Comparison of ENCODE assay signal across 19 mouse cellular contexts in the genomic region with DNA sequence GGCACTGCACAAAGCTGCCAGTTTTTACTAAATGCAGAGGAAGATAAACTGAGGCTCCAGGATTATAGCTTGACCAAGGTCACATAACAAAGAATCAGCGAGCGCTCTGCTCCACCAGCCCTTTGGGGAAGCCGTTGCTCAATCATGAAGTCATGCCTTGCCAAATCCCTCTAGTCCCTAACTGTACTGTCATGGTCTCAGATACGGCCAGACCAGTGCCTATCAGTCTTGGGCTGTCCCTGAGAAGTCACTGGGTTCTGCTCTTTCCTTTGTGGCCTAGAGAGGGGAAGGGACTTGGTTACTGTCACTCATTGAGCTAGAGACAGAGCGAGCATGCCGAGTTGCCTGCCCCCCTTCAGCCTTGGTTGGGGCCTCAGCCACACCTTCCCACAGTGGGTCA. TPM values are rescaled to one million over a fixed set of nuclear protein-coding genes. Genes with fewer than 3 reads are reported as not detected.
DNase-seq lines count a peak whose midpoint lies in the region; ATAC-seq and TF ChIP-seq lines count a peak whose summit lies in the region.
"Had no signal": no experiment of that assay in that cellular context is flagged by ENCODE, and none has a peak within 500 bp of the region (broad histone marks: within the 10 kb centered on the region; RNA-seq: fewer than 3 reads in every experiment).

No protein-coding gene starts in this region.

- no peaks in the 10 kb centered on the region for H3K36me3 ChIP-seq in lung, postnatal 0 days (ENCODE audit: insufficient read depth, low read length)
- H3K36me3 ChIP-seq: hindbrain, embryonic 10.5 days; limb, embryonic 12.5 days; neural tube, embryonic 13.5 days had no signal

- no peak for TF ChIP-seq EP300 in lung, postnatal 0 days (IDR thresholded peaks at IDR 0.05)

- no peak overlapping the region for H3K27ac ChIP-seq in gastrocnemius, adult 2 months
- no peak overlapping the region for H3K27ac ChIP-seq in lung, postnatal 0 days (ENCODE audit: low read length)
- H3K27ac ChIP-seq: hindbrain, embryonic 10.5 days; limb, embryonic 12.5 days; neural tube, embryonic 13.5 days had no signal

- DNase-seq in gastrocnemius, adult 2 months = peak; percentile 36
- no peak for DNase-seq in gastrocnemius, adult 8-10 months (ENCODE audit: low spot score in 2 of 2)
- DNase-seq in lung, postnatal 0 days (ENCODE audit: low spot score) = peak; percentile 36
- no peak for DNase-seq in lung, postnatal 10 days
- no peak for DNase-seq in spleen, adult 12 weeks (ENCODE audit: low spot score)
- no peak for DNase-seq in cerebellum, adult 8-10 months
- DNase-seq: cerebellum, adult 9-10 months; embryo, embryonic 11 days; gastrocnemius, postnatal 36 days had no signal

- no peaks in the 10 kb centered on the region for H3K27me3 ChIP-seq in lung, postnatal 0 days (replicated peaks; ENCODE audit: insufficient read depth, low read length)

- H3K9ac ChIP-seq in lung, postnatal 0 days (replicated peaks; ENCODE audit: low read depth) = no peak overlapping the region
- H3K9ac ChIP-seq: limb, embryonic 12.5 days; neural tube, embryonic 13.5 days had no signal

- intact Hi-C loops in gastrocnemius, adult 2 months (cut with DNase I) = no loop called here

- ATAC-seq in lung, postnatal 0 days = peak; percentile 39
- ATAC-seq in granulocyte monocyte progenitor cell, adult 5-6 weeks (replicated peaks; ENCODE audit: poor library complexity, severe bottlenecking) = peak; percentile 89
- ATAC-seq in neutrophil, adult 5-6 weeks (ENCODE audit: extremely low read depth, insufficient number of reproducible peaks, low FRiP score, poor library complexity, severe bottlenecking) = peak; percentile 28; the same call in 1 of the 2 replicates
- ATAC-seq: forebrain, embryonic 14.5 days; inflammation-experienced regulatory T-cells, adult 6 months had no signal

- H3K9me3 ChIP-seq in lung, postnatal 0 days (ENCODE audit: low read length) = no peaks in the 10 kb centered on the region
- H3K9me3 ChIP-seq: hindbrain, embryonic 10.5 days; limb, embryonic 12.5 days; neural tube, embryonic 13.5 days had no signal

- H3K4me1 ChIP-seq in lung, postnatal 0 days (ENCODE audit: insufficient read depth, low read depth, low read length) = no peaks in the 10 kb centered on the region

- TF ChIP-seq CTCF in gastrocnemius, adult 2 months (IDR thresholded peaks at IDR 0.05) = no peak
- no peak for TF ChIP-seq CTCF in lung, postnatal 0 days (IDR thresholded peaks at IDR 0.05)

- no peak overlapping the region for H3K4me2 ChIP-seq in lung, postnatal 0 days (replicated peaks; ENCODE audit: low read depth, low read length)
- H3K4me2 ChIP-seq: limb, embryonic 12.5 days; neural tube, embryonic 13.5 days had no signal

- WGBS in lung, postnatal 0 days = 61% methylated on average over 6 of the region's 6 CpGs

- no peak overlapping the region for H3K4me3 ChIP-seq in gastrocnemius, adult 2 months
- no peak overlapping the region for H3K4me3 ChIP-seq in lung, postnatal 0 days (ENCODE audit: low read depth, low read length)
- H3K4me3 ChIP-seq: hindbrain, embryonic 10.5 days; limb, embryonic 12.5 days; neural tube, embryonic 13.5 days had no signal

RNA-seq across cellular contexts. Expression of a gene that starts 47.6 kb away (rescaled TPM):
- 10 to 100 TPM; 85.3 to 93.9 TPM for total RNA-seq in gastrocnemius, adult 2 months (2021)
- 100 to 1,000 TPM; 102 to 107 (median 103) TPM for total RNA-seq in gastrocnemius, adult 8-10 months (2022)
- polyA plus RNA-seq in lung, postnatal 0 days (2015; fragmentation: Nextera tagmentation; extraction: Ambion mirVana) = 17.8 and 21.3 TPM in 2 replicates
- total RNA-seq in granulocyte monocyte progenitor cell, adult 5-6 weeks (2014; fragmentation: Nextera tagmentation) = 6.7 and 9.4 TPM in 2 replicates
- total RNA-seq in granulocyte monocyte progenitor cell, adult 5-6 weeks (2017) = 6.9 and 7.8 TPM in 2 replicates
- total RNA-seq in neutrophil, adult 5-6 weeks (2017) = 86.0 and 116 TPM in 2 replicates

RNA-seq across cellular contexts. Expression of a gene that starts 50.1 kb away (rescaled TPM):
- under 1 TPM; 0.31 to 0.42 TPM for total RNA-seq in gastrocnemius, adult 2 months (2021)
- 1 to 10 TPM in 1 of 4 experiments, under 1 TPM in 3; 0.32 to 1.4 (median 0.55) TPM for total RNA-seq in gastrocnemius, adult 8-10 months (2022)
- 8.3 and 9.3 TPM in 2 replicates for polyA plus RNA-seq in lung, postnatal 0 days (2015; fragmentation: Nextera tagmentation; extraction: Ambion mirVana)
- 3.7 and 5.5 TPM in 2 replicates for total RNA-seq in granulocyte monocyte progenitor cell, adult 5-6 weeks (2014; fragmentation: Nextera tagmentation)
- total RNA-seq in granulocyte monocyte progenitor cell, adult 5-6 weeks (2017) = 2.7 and 4.9 TPM in 2 replicates
- not detected in 2 replicates for total RNA-seq in neutrophil, adult 5-6 weeks (2017)
- total RNA-seq: MEL had no signal
- polyA plus RNA-seq: inflammation-experienced regulatory T-cells, adult 6 months had no signal

RNA-seq across cellular contexts. Expression of a gene that starts 57.8 kb away (rescaled TPM):
- total RNA-seq in gastrocnemius, adult 2 months (2021) = not detected
- not detected for total RNA-seq in gastrocnemius, adult 8-10 months (2022)
- 22.6 and 25.4 TPM in 2 replicates for polyA plus RNA-seq in lung, postnatal 0 days (2015; fragmentation: Nextera tagmentation; extraction: Ambion mirVana)
- total RNA-seq in granulocyte monocyte progenitor cell, adult 5-6 weeks (2014; fragmentation: Nextera tagmentation) = not detected in 2 replicates
- not detected in 2 replicates for total RNA-seq in granulocyte monocyte progenitor cell, adult 5-6 weeks (2017)
- total RNA-seq in neutrophil, adult 5-6 weeks (2017) = not detected in 2 replicates
- total RNA-seq: gastrocnemius, postnatal 36 days; left cerebral cortex, adult 8-10 months; MEL had no signal
- polyA plus RNA-seq: forebrain, embryonic 14.5 days; hindbrain, embryonic 10.5 days; inflammation-experienced regulatory T-cells, adult 6 months; kidney, embryonic 14.5 days; limb, embryonic 12.5 days; neural tube, embryonic 13.5 days had no signal

Comparison
In these comparisons a context has a peak if more than half of its experiments do, and no peak if none do; other contexts are left out.
1. DNase-seq: peak in gastrocnemius, adult 2 months (single experiment) and lung, postnatal 0 days (single experiment); none in gastrocnemius, adult 8-10 months (0 of 2), lung, postnatal 10 days (single experiment), spleen, adult 12 weeks (single experiment) and cerebellum, adult 8-10 months (single experiment).
2. ATAC-seq: peak in every context shown above with its lines; median percentile 89 in granulocyte monocyte progenitor cell, adult 5-6 weeks; 39 in lung, postnatal 0 days; 28 in neutrophil, adult 5-6 weeks.